Mouse (Mus musculus) heart, embryonic 13.5 days (tissue): ENCODE results near the gene Hgf. TPM values are rescaled to one million over a fixed set of nuclear protein-coding genes. Genes with fewer than 3 reads are reported as not detected.

Experiments used
- ATAC-seq: fragments of 200-750 bp; cut with Nextera tagmentation; 2 replicates; pipeline ENCODE4 v1.8.0; 2017; ENCODE audit warnings: moderate TSS enrichment; ENCODE audit not compliant: insufficient number of reproducible peaks, low FRiP score, low TSS enrichment; ENCODE audit errors: extremely low read depth
- H3K27ac ChIP-seq: fragments of 300-500 bp; sonication (generic); replicated peaks from 2 replicates; pipeline ENCODE4 v1.5.1; 2015; ENCODE audit warnings: moderate library complexity, mild to moderate bottlenecking, inconsistent platforms
- H3K27me3 ChIP-seq: fragments of 300-500 bp; sonication (generic); replicated peaks from 2 replicates; pipeline ENCODE4 v1.6.1; 2015; ENCODE audit warnings: mild to moderate bottlenecking, inconsistent platforms
- H3K36me3 ChIP-seq: fragments of 300-500 bp; sonication (generic); 2 replicates; pipeline ENCODE4 v1.6.1; 2015; ENCODE audit warnings: mild to moderate bottlenecking, inconsistent platforms
- H3K4me1 ChIP-seq: fragments of 300-500 bp; sonication (generic); 2 replicates; pipeline ENCODE4 v1.6.1; 2015; ENCODE audit warnings: inconsistent platforms
- H3K4me2 ChIP-seq: fragments of 300-500 bp; sonication (generic); 2 replicates; pipeline ENCODE4 v1.6.1; 2015; ENCODE audit warnings: inconsistent platforms, mild to moderate bottlenecking, moderate library complexity
- H3K4me3 ChIP-seq: fragments of 300-500 bp; sonication (generic); 2 replicates; pipeline ENCODE4 v1.5.1; 2015; ENCODE audit warnings: moderate library complexity, mild to moderate bottlenecking, inconsistent platforms
- H3K9ac ChIP-seq: fragments of 300-500 bp; sonication (generic); 2 replicates; pipeline ENCODE4 v1.6.1; 2015; ENCODE audit warnings: inconsistent platforms, mild to moderate bottlenecking, moderate library complexity
- H3K9me3 ChIP-seq: fragments of 300-500 bp; sonication (generic); 2 replicates; pipeline ENCODE4 v1.6.1; 2016; ENCODE audit warnings: inconsistent platforms
- WGBS: fragments of 180-500 bp; shearing (Covaris S2); methylation state at CpG from one replicate; pipeline ENCODE4 v1.1.7; 2015; ENCODE audit warnings: mixed read lengths; 5-methylcytosine and 5-hydroxymethylcytosine counted together
- polyA plus RNA-seq: library from polyadenylated mRNA; unstranded; fragments of >200 nt; fragmentation: Nextera tagmentation; extraction: Ambion mirVana; gene quantifications from 2 replicates; pipeline ENCODE4 v1.2.1, GENCODE M21; 2015

Gene Hgf
- polyA plus RNA-seq, 1 experiment from 2014 or later, result 1.8 TPM

DNA sequence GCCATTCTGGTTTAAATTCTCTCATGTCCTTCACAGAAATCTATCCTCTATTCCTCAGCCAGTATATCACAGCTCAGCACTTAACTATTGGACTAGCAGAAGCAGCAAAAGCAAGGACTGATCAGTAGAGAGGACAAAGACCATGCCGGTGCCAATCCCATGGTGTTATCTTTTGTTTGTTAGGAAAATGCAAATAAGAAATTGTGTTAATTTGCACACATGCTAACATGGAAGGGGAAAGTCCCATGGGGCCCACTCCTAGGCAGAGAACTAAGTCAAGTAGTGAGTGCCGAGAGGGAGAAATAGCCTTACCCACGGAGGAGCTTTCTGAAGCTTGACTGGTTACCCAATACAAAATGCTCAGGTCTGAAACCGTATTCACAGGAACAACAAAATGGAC is 42.4 kb downstream of the Hgf start:
- H3K4me1 ChIP-seq, result no peaks in the 10 kb centered on the region
- 77% methylated on average over 4 of the region's 4 CpGs for WGBS
- no peaks in the 10 kb centered on the region for H3K27me3 ChIP-seq
- H3K27ac ChIP-seq, result no peak overlapping the region
- ATAC-seq, result no peak
- H3K9ac ChIP-seq, result no peak overlapping the region
- no peaks in the 10 kb centered on the region for H3K9me3 ChIP-seq
- no peaks in the 10 kb centered on the region for H3K36me3 ChIP-seq
- H3K4me2 ChIP-seq, result no peak overlapping the region
- H3K4me3 ChIP-seq, result no peak overlapping the region

GRCm38 (mm10) chr5:16597996-16598395 is 44.7 kb downstream of the Hgf start:
- ATAC-seq, result no peak
- H3K27me3 ChIP-seq, result no peaks in the 10 kb centered on the region
- WGBS, result 55% methylated on average over 6 of the region's 6 CpGs
- no peaks in the 10 kb centered on the region for H3K9me3 ChIP-seq
- no peaks in the 10 kb centered on the region for H3K36me3 ChIP-seq
- no peak overlapping the region for H3K4me2 ChIP-seq
- no peak overlapping the region for H3K9ac ChIP-seq
- no peak overlapping the region for H3K4me3 ChIP-seq
- H3K4me1 ChIP-seq, result no peaks in the 10 kb centered on the region
- no peak overlapping the region for H3K27ac ChIP-seq

DNA sequence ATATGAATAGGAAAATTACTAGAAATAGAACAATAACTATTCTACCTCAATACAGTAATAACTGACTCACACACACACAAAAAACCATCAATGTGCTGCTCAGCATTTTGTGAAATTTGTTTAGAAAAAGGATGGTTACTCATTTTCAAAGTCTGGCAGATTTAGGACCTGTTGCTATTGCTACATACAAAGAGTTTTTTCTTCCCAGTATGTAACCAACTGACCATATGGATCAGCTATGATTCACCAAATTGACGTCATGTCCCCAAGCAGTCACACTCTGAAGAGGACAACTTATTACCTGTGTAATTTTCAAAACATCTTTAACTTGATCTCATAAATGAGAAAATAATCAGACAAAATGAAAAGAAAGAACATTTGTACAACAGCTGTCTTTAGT is 48.2 kb downstream of the Hgf start:
- Histone ChIP-seq H3K4me2 (no peak overlapping the region), H3K4me3 (no peak overlapping the region), H3K27ac (no peak overlapping the region), H3K4me1 (no peaks in the 10 kb centered on the region), H3K9ac (no peak overlapping the region), H3K9me3 (no peaks in the 10 kb centered on the region), H3K27me3 (no peaks in the 10 kb centered on the region), H3K36me3 (no peaks in the 10 kb centered on the region)
- no peak for ATAC-seq
- WGBS, result 78% methylated on average over 1 of the region's 1 CpGs

DNA sequence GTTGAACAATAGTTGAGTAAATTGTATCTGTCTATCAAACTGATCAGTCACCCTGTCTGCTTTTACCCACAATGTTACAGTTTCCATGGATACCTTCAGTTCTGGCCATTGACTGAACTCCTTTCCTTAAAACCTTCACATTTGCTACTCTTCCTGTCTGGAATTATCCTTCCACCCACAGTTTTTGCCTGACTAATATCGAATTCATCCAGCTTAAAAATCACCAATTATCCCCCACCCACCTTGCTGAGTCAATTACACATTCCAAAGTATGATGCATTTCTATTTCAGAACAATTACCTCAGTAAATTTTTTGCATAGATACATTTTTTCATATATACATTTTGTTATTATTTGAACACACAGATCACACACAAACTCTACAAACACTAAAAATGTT is 79.7 kb downstream of the Hgf start:
- H3K27me3 ChIP-seq, result no peaks in the 10 kb centered on the region
- no peaks in the 10 kb centered on the region for H3K36me3 ChIP-seq
- H3K27ac ChIP-seq, result no peak overlapping the region
- no peak for ATAC-seq
- no peak overlapping the region for H3K9ac ChIP-seq
- H3K4me1 ChIP-seq, result no peaks in the 10 kb centered on the region
- no peak overlapping the region for H3K4me2 ChIP-seq
- WGBS, result 77% methylated on average over 1 of the region's 1 CpGs
- no peaks in the 10 kb centered on the region for H3K9me3 ChIP-seq
- no peak overlapping the region for H3K4me3 ChIP-seq

DNA sequence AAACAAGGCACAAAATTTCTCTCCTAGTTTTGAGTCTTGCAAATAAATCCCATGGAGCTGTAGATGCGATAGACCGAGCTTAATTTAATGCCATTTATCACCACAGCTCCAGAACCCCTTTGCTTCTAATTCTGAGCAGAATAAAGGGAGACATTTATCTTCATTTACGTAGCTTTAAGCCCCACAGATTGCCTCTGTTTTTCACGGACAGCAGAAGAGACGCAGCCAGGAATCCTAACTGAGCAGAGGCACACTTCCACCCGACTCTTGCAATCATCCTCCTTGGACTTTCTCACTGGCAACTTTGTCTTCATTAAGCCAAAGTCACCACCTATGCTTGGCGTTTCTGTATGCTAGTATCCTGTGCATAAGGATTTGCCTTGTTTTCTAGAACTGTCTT is 93.1 kb downstream of the Hgf start:
- Histone ChIP-seq H3K9me3 (no peaks in the 10 kb centered on the region), H3K9ac (no peak overlapping the region), H3K27me3 (no peaks in the 10 kb centered on the region), H3K27ac (no peak overlapping the region), H3K4me3 (no peak overlapping the region), H3K36me3 (no peaks in the 10 kb centered on the region), H3K4me1 (peaks cover 5% of the 10 kb centered on the region; the same call in 1 of the 2 replicates), H3K4me2 (no peak overlapping the region)
- ATAC-seq, result no peak
- WGBS, result 65% methylated on average over 7 of the region's 7 CpGs

GRCm38 (mm10) chr5:16647701-16648100 is 94.4 kb downstream of the Hgf start:
- H3K27me3 ChIP-seq, result no peaks in the 10 kb centered on the region
- peaks cover 5% of the 10 kb centered on the region; the same call in 1 of the 2 replicates for H3K4me1 ChIP-seq
- no peak overlapping the region for H3K4me3 ChIP-seq
- no peaks in the 10 kb centered on the region for H3K9me3 ChIP-seq
- no peak overlapping the region for H3K4me2 ChIP-seq
- no peak for ATAC-seq
- no peak overlapping the region for H3K27ac ChIP-seq
- no peak overlapping the region for H3K9ac ChIP-seq
- no peaks in the 10 kb centered on the region for H3K36me3 ChIP-seq

GRCm38 (mm10) chr5:16650240-16650639 is 96.9 kb downstream of the Hgf start:
- ATAC-seq, result no peak
- Histone ChIP-seq H3K27ac (no peak overlapping the region), H3K36me3 (no peaks in the 10 kb centered on the region), H3K27me3 (no peaks in the 10 kb centered on the region), H3K9ac (no peak overlapping the region), H3K4me1 (peaks cover 9% of the 10 kb centered on the region), H3K4me2 (no peak overlapping the region), H3K9me3 (no peaks in the 10 kb centered on the region), H3K4me3 (no peak overlapping the region)
- 88% methylated on average over 1 of the region's 1 CpGs for WGBS

DNA sequence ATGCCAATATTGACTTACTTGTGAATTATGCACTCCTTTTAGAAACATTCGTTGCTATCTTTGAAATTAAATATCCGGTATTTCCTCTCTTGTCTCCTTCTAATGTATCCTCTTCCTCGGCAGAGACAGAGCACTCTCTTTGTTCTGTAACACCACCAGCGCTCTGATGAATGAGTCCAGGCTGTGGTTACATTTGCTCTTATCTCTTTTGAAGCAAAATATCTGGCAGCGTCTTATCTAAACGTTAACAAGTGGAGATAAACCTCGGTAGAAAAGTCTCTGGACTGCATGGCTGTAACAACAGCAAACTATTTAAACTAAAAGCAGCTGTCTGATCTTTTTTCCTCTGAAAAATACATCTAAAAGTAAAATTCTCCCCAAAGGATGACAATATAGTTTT is 100.7 kb downstream of the Hgf start:
- Histone ChIP-seq H3K4me3 (no peak overlapping the region), H3K27ac (no peak overlapping the region), H3K27me3 (no peaks in the 10 kb centered on the region), H3K9ac (no peak overlapping the region), H3K4me1 (peaks cover 9% of the 10 kb centered on the region), H3K9me3 (no peaks in the 10 kb centered on the region), H3K4me2 (0 out of 2 replicates have a peak overlapping the region, but pooled peaks have one; percentile 13), H3K36me3 (no peaks in the 10 kb centered on the region)
- ATAC-seq, result no peak
- 3% methylated on average over 7 of the region's 7 CpGs for WGBS

Other genes starting within 250 kb of the Hgf start
- not detected in 2 replicates for gene Gm28710, start 238.3 kb downstream of the Hgf start, polyA plus RNA-seq